Mouse (Mus musculus) embryo, embryonic 11.5 days (tissue): ENCODE results near the gene Emilin1.

Source experiments
- DNase-seq: peaks from one replicate; pipeline ENCODE4 v3.0.0-alpha.2; 2012; ENCODE audit warnings: low read depth, low spot score

Gene Emilin1

DNA sequence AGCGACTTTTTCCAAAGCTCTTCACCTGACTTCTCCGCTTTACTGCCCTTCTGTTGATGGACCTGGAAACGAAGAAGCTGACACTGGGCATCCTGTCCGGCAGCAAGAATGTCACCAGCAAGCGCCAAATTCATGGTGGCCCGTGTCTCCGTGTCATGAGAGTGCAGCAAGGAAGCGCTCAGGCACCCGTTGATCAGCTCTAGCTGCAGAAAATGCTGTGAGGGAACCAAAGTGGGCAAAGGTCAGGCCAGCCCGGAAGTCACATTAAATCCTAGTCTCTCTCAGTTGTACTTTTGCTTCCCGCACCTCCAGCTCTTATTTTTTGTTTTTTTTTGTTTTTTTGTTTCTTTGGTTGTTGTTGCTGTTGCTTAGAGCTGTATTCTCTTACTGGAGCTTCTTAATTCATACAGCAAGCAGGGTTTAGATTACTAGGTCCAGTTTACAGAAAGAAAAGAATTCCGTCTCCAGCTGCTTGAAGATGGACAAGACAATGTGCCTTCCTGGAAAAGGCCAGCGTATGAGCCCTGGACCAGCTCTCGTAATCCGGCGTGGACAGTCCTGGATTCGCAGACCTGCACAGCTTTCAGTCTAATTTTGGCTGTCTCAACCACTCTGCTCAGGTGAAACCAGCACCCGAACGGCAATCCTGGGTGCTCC lies 46.1 kb downstream of the Emilin1 start:
- no peak for DNase-seq

DNA sequence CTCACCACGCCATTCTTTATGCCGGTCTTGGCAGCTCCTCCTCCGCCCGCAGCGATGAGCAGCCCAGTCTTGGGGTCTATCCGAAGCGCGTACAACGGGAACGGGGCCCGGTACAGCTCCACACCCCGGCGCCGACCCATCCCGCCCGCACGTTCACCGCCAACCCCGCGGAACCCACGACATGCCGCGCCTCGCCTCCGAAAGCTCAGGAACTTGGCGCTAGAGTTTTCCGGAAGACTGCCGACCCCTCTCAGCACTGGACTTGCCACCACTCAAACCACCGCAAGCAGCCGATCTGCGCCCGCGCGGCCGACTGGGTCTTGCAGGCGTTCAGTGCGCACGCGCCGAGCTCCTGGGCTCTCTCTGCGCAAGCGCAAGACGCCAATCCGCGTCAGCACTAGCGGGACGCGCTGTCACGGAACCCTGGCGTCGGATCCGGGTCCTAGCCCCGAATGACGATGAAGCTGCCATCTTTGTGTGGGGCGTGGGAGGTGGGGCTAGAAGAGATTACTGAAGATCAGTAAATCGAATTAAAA lies 46.8 kb downstream of the Emilin1 start, which contains the start of gene Preb:
TSS of gene Preb (minus strand) at position 396 of the 536 bp plus-strand sequence.
- DNase-seq: peak; percentile 99

DNA sequence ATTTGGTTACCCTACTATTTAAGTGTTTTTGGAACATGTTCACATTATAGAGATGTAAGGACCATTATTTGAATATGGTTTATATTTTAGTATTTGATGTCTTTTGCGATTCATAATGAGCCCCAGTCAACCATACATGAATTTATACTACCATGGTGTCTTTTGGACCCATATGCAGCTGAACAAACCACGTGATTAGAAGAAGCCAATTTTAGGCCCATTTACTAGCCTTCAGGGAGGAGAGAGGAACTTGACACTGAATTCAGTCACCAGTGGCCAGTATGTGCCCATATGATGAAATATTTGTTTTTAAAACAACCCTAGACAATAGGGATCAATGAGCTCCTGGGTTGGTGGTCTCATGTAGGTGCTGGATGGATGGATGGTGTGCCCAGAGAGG lies 47.6 kb downstream of the Emilin1 start:
- DNase-seq: no peak

DNA sequence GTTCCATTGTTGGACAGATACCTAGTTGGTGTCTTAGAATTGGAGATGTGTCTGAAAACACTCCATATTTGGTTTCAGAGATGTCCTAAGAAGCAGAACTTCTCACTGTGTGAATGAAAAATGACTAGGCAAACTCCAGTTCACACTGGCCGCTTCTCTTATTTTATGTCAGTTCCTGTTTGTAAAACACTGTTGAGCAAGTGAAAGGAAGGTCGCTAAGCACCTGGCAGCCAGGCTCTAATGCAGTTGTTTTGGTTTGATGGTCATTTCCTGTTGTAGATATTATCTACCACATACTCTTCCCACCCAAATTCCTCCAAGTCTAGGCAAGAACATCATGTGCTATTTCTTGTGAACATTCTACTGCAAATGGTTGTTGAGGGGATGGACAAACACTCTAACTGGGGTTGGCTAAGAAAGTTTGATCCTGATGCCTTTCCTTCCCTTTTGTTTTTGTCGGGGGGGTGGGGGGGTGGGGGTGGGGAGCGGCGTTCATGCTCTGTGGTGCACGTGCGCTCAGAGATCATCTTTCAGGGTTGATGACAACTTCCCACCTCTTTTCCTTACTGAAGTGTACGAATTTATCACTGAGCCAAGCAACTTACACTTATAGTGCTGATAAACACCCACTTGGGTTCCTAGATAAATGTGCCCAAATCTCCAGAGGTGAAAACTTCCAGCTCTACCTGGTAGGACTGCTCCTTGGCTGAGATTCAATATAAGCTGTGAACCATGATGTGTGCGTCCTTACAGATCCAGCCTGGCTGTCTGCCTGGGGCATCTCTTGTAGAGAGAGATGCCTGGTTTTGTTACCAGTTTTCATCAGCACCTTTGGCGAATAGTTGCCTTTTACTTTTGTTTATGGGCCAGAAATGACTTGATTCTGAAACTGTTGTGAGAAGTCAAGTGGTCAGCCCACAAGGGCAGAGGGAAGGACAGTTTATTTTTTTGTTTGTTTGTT lies 48.6 kb downstream of the Emilin1 start:
- no peak for DNase-seq

DNA sequence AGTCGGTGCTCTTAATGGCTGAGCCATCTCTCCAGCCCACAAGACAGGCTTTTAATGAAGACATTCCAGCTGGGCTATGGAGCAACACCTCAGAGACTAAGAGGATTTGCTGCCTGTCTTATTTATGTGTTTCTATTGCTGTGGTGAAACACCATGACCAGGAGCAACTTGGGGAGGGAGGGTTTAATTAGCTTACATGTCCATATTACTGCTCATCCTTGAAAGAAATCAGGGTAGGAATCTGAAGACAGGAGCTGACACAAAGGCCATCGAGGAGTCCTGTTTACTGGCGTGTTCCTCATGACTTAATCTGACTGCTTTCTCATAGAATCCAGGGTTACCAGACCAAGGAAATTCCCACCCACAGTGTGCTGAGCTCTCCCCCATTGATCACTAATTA lies 50.7 kb downstream of the Emilin1 start:
- no peak for DNase-seq

DNA sequence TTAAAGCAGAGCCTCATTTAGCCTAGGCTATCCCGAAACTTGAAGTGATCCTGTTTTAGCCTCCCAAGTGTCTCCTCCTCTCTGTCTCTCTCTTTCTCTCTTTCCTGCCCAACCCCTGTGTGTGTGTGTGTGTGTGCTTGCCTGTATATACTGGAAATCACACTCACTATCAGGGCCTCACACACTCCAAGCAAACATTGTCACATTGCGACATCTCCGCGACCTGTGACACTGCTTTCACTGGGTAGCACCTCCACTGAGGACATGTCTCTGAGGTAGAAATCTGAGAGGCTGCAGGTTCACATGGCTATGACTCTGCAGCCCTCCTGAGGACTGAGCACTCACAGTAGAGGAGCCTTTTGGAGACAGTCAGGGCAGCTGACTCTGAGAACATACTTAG lies 53.0 kb downstream of the Emilin1 start:
- DNase-seq: no peak

DNA sequence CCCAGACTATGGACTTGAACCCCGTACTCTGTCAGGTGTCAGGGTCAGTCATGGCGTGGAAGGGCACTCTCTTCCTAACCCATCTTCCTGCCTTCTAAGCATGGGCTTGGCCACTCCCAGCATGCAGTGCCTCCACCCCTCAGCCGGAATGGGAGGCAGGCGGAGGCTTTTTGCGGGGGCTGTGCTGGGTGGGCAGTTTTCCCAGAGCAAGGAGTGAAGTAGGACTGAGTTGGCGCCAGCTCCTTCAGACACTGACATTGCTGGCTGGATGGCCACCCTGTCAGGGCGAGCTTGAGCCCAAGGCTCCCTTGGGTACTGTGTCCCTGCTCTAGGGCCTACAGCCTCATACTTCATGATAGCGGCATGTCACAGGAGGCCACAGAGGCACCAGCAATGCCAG lies 55.2 kb downstream of the Emilin1 start, which contains the start of gene Tcf23:
TSS of gene Tcf23 (plus strand) at position 247 of the 400 bp plus-strand sequence.
- DNase-seq: no peak

DNA sequence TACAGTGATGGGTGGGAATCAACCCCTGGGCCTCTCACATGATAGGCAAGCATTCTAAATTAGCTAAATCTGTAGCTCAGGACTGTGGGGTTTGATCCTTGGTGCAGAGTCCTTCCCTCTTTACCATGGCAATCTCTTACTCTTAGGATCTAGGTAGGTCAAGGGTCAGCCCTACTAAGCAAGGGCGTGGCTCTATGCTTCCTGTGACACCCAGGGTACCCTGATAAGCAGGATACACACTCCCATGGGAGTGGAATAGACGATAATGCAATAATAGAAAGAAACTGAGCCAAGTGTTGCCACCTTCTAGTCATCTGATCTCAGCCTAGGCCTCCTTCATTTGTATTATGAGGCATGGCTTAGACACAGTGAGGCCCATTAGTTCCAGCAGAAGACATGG lies 56.2 kb downstream of the Emilin1 start:
- DNase-seq: no peak
